Mouse (Mus musculus): ENCODE measurements at regions not wholly inside any gene's neighbourhood (a gene's known extent, or its start where the extent isn't known, plus 50 kb on each side); places are given as distances from the start of the nearest gene placed in this dataset.

- no peak for DNase-seq (ENCODE audit: low spot score in 2 of 2)
Measured at GRCm38 (mm10) chr3:41302805-41303204, 220.0 kb upstream of the Pgrmc2 start.

GRCm38 (mm10) chr3:41298776-41299175 lies 215.9 kb upstream of the Pgrmc2 start:
- DNase-seq (ENCODE audit: low spot score in 2 of 2) = no peak

- DNase-seq (ENCODE audit: low spot score in 2 of 2) = no peak
Measured at GRCm38 (mm10) chr3:41296152-41296809, 213.4 kb upstream of the Pgrmc2 start.

GRCm38 (mm10) chr3:41295150-41295549 lies 212.3 kb upstream of the Pgrmc2 start:
- DNase-seq (ENCODE audit: low spot score in 2 of 2) = peak in 1 of 2 experiments; percentile 29

- no peak for DNase-seq (ENCODE audit: low spot score in 2 of 2)
Measured at GRCm38 (mm10) chr3:41290535-41291307, 207.9 kb upstream of the Pgrmc2 start.

- DNase-seq (ENCODE audit: low spot score in 2 of 2) = no peak
Measured at GRCm38 (mm10) chr3:41288735-41289134, 205.9 kb upstream of the Pgrmc2 start.

- DNase-seq (ENCODE audit: low spot score in 2 of 2) = no peak
Measured at GRCm38 (mm10) chr3:41288066-41288465, 205.2 kb upstream of the Pgrmc2 start.

- DNase-seq (ENCODE audit: low spot score in 2 of 2) = no peak
Measured at GRCm38 (mm10) chr3:41285336-41285735, 202.5 kb upstream of the Pgrmc2 start.

GRCm38 (mm10) chr3:41284897-41285296 lies 202.1 kb upstream of the Pgrmc2 start:
- DNase-seq (ENCODE audit: low spot score in 2 of 2) = peak in 1 of 2 experiments; percentile 44

- peak in 1 of 2 experiments; percentile 35 for DNase-seq (ENCODE audit: low spot score in 2 of 2)
Measured at GRCm38 (mm10) chr3:41282431-41283037, 199.7 kb upstream of the Pgrmc2 start.

GRCm38 (mm10) chr3:41276096-41276495 lies 193.2 kb upstream of the Pgrmc2 start:
- no peak for DNase-seq (ENCODE audit: low spot score in 2 of 2)

GRCm38 (mm10) chr3:41268516-41268915 lies 185.7 kb upstream of the Pgrmc2 start:
- peak in 1 of 2 experiments; percentile 2 for DNase-seq (ENCODE audit: low spot score in 2 of 2)

GRCm38 (mm10) chr3:41266216-41266615 lies 183.4 kb upstream of the Pgrmc2 start:
- DNase-seq (ENCODE audit: low spot score in 2 of 2) = no peak

- peak in 1 of 2 experiments; percentile 5 for DNase-seq (ENCODE audit: low spot score in 2 of 2)
Measured at GRCm38 (mm10) chr3:41265399-41265798, 182.6 kb upstream of the Pgrmc2 start.

- peak in 1 of 2 experiments; percentile 13 for DNase-seq (ENCODE audit: low spot score in 2 of 2)
Measured at GRCm38 (mm10) chr3:41258291-41258690, 175.4 kb upstream of the Pgrmc2 start.

- DNase-seq (ENCODE audit: low spot score in 2 of 2) = no peak
Measured at GRCm38 (mm10) chr3:41244960-41245359, 162.1 kb upstream of the Pgrmc2 start.

- DNase-seq (ENCODE audit: low spot score in 2 of 2) = peak in 1 of 2 experiments; percentile 7
Measured at GRCm38 (mm10) chr3:41241856-41242552, 159.2 kb upstream of the Pgrmc2 start.

- DNase-seq (ENCODE audit: low spot score in 2 of 2) = peak; percentile 13 to 34
Measured at GRCm38 (mm10) chr3:41239801-41240200, 157.0 kb upstream of the Pgrmc2 start.

GRCm38 (mm10) chr3:41239246-41239645 lies 156.4 kb upstream of the Pgrmc2 start:
- DNase-seq (ENCODE audit: low spot score in 2 of 2) = peak; percentile 10 to 28

- DNase-seq (ENCODE audit: low spot score in 2 of 2) = peak in 1 of 2 experiments; percentile 5
Measured at GRCm38 (mm10) chr3:41238046-41238445, 155.2 kb upstream of the Pgrmc2 start.

- peak in 1 of 2 experiments; percentile 6 for DNase-seq (ENCODE audit: low spot score in 2 of 2)
Measured at GRCm38 (mm10) chr3:41235610-41236009, 152.8 kb upstream of the Pgrmc2 start.

GRCm38 (mm10) chr3:41234994-41235393 lies 152.1 kb upstream of the Pgrmc2 start:
- DNase-seq (ENCODE audit: low spot score in 2 of 2) = peak in 1 of 2 experiments; percentile 16
